Mouse (Mus musculus): Measurements from ENCODE around the gene D230025D16Rik. TPM values are rescaled to one million over a fixed set of nuclear protein-coding genes. Genes with fewer than 3 reads are reported as not detected.

Gene D230025D16Rik
- polyA plus RNA-seq, 1 experiment from 2014 or later, result 26.7 TPM

GRCm38 (mm10) chr8:105252680-105253537, 28.0 kb downstream of the D230025D16Rik start:
- Histone ChIP-seq H3K36me3 (peaks cover 43% of the 10 kb centered on the region), H3K9me3 (no peaks in the 10 kb centered on the region), H3K4me3 (no peak overlapping the region), H3K27me3 (peaks cover 23% of the 10 kb centered on the region), H3K4me1 (peaks cover 14% of the 10 kb centered on the region), H3K27ac (no peak overlapping the region), H3K9ac (no peak overlapping the region), H3K4me2 (replicated peaks) (no peak overlapping the region)
- WGBS, result 86% methylated on average over 10 of the region's 10 CpGs
- ATAC-seq (ENCODE audit: insufficient number of reproducible peaks, insufficient read depth, low FRiP score, low TSS enrichment), result no peak

DNA sequence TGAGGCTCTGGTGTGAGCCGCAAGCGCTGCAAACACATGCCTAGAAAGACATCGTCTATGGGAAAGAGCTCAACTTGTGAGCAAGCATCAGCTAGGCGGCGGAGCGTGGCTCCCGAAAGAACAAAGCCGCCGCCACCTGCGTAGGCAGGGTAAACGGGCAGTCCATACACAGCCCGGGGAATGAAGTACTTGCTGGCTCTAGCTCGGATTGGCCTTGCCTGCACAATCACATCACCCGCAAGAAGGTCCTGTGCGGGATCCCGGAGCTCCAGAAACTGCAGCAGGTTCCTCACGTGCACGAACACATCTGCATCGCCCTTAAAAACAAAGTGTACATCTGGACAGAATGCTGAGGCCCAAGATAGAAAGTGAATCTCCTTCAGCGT, 28.8 kb downstream of the D230025D16Rik start:
- peak overlapping the region; percentile 96 for H3K4me2 ChIP-seq (replicated peaks)
- no peak overlapping the region for H3K27ac ChIP-seq
- peaks cover 35% of the 10 kb centered on the region for H3K36me3 ChIP-seq
- H3K9ac ChIP-seq, result peak overlapping the region; percentile 72; the same call in 1 of the 2 replicates
- peak overlapping the region; percentile 66 for H3K4me3 ChIP-seq
- peaks cover 31% of the 10 kb centered on the region for H3K27me3 ChIP-seq
- 42% methylated on average over 20 of the region's 20 CpGs for WGBS
- H3K9me3 ChIP-seq, result no peaks in the 10 kb centered on the region
- no peak for ATAC-seq (ENCODE audit: insufficient number of reproducible peaks, insufficient read depth, low FRiP score, low TSS enrichment)
- peaks cover 16% of the 10 kb centered on the region for H3K4me1 ChIP-seq

GRCm38 (mm10) chr8:105254152-105254965, 29.4 kb downstream of the D230025D16Rik start:
- ATAC-seq (ENCODE audit: insufficient number of reproducible peaks, insufficient read depth, low FRiP score, low TSS enrichment), result peak; percentile 85
- Histone ChIP-seq H3K4me3 (peak overlapping the region; percentile 66), H3K4me1 (peaks cover 21% of the 10 kb centered on the region), H3K36me3 (peaks cover 29% of the 10 kb centered on the region), H3K9ac (peak overlapping the region; percentile 72), H3K27me3 (peaks cover 37% of the 10 kb centered on the region), H3K27ac (peak overlapping the region; percentile 73; the same call in 1 of the 2 replicates), H3K4me2 (replicated peaks) (peak overlapping the region; percentile 96), H3K9me3 (no peaks in the 10 kb centered on the region)
- WGBS, result 1% methylated on average over 72 of the region's 74 CpGs

GRCm38 (mm10) chr8:105254966-105255350, 30.0 kb downstream of the D230025D16Rik start, which contains the start of gene B3gnt9:
Gene B3gnt9, minus strand, starts transcription at chr8:105255153.
- Histone ChIP-seq H3K4me3 (peak within 1 kb of the TSS; percentile 66), H3K4me2 (replicated peaks) (peak within 1 kb of the TSS; percentile 96), H3K9me3 (no peaks in the 10 kb centered on the region), H3K4me1 (peaks cover 27% of the 10 kb centered on the region), H3K27me3 (peaks cover 43% of the 10 kb centered on the region), H3K9ac (peak within 1 kb of the TSS; percentile 72), H3K27ac (peak within 1 kb of the TSS; percentile 73; the same call in 1 of the 2 replicates), H3K36me3 (peaks cover 23% of the 10 kb centered on the region)
- 1% methylated on average over 14 of the region's 14 CpGs for WGBS
- ATAC-seq (ENCODE audit: insufficient number of reproducible peaks, insufficient read depth, low FRiP score, low TSS enrichment), result peak; percentile 49; the same call in 1 of the 2 replicates

DNA sequence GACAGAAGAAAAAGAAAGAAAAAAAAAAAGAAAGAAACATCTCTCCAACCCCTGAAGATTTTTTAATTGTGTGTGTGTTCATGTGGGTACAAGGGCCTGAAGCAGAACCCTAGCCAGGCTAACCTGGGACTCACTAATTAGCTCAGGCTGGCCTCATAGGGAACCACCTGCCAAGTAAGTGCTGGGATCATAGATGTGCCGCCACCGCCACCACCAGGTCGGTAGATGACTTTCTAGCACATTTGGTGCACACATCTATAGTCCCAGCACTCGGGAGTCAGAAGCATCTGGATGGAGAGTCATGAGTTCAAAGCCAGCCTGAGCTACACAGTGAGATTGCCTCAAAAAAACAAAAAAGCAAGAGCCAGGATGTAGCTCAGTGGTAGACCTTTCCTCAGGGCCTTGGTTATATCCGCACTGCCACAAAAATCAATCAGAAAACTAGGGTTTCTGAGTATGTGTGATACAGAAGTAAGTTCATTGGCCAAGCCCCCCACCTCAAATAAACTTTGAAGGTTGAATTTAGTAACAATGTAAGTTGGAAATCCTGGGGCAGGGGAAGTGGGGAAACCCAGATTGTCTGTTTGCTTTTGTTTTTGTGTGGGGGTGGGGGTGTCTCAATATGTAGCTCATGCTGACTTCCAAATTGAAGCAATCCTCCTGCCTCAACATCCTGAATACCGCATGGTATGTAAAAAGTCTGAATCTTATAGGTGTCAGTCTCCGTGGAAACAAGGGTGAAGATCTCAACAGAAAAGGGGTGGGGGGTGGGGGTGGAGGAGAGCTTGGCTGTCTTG, 32.6 kb downstream of the D230025D16Rik start:
- no peak for ATAC-seq (ENCODE audit: insufficient number of reproducible peaks, insufficient read depth, low FRiP score, low TSS enrichment)
- Histone ChIP-seq H3K27me3 (peaks cover 65% of the 10 kb centered on the region), H3K9me3 (no peaks in the 10 kb centered on the region), H3K27ac (no peak overlapping the region), H3K4me2 (replicated peaks) (no peak overlapping the region), H3K9ac (no peak overlapping the region), H3K4me1 (peaks cover 27% of the 10 kb centered on the region), H3K4me3 (no peak overlapping the region), H3K36me3 (no peaks in the 10 kb centered on the region)
- 69% methylated on average over 7 of the region's 7 CpGs for whole genome bisulfite sequencing

- Histone ChIP-seq H3K4me3 (peak overlapping the region; percentile 34), H3K4me2 (replicated peaks) (peak overlapping the region; percentile 69), H3K36me3 (no peaks in the 10 kb centered on the region), H3K27ac (no peak overlapping the region), H3K4me1 (peaks cover 26% of the 10 kb centered on the region), H3K9me3 (no peaks in the 10 kb centered on the region), H3K27me3 (peaks cover 81% of the 10 kb centered on the region), H3K9ac (peak overlapping the region; percentile 42; the same call in 1 of the 2 replicates)
- ATAC-seq (ENCODE audit: insufficient number of reproducible peaks, insufficient read depth, low FRiP score, low TSS enrichment), result peak; percentile 29
- 3% methylated on average over 55 of the region's 55 CpGs for WGBS
These were observed 34.2 kb downstream of the D230025D16Rik start for GRCm38 (mm10) chr8:105258911-105259720.

- peak overlapping the region; percentile 42; the same call in 1 of the 2 replicates for H3K9ac ChIP-seq
- WGBS, result 4% methylated on average over 30 of the region's 30 CpGs
These were observed 34.9 kb downstream of the D230025D16Rik start for GRCm38 (mm10) chr8:105259721-105260320.

DNA sequence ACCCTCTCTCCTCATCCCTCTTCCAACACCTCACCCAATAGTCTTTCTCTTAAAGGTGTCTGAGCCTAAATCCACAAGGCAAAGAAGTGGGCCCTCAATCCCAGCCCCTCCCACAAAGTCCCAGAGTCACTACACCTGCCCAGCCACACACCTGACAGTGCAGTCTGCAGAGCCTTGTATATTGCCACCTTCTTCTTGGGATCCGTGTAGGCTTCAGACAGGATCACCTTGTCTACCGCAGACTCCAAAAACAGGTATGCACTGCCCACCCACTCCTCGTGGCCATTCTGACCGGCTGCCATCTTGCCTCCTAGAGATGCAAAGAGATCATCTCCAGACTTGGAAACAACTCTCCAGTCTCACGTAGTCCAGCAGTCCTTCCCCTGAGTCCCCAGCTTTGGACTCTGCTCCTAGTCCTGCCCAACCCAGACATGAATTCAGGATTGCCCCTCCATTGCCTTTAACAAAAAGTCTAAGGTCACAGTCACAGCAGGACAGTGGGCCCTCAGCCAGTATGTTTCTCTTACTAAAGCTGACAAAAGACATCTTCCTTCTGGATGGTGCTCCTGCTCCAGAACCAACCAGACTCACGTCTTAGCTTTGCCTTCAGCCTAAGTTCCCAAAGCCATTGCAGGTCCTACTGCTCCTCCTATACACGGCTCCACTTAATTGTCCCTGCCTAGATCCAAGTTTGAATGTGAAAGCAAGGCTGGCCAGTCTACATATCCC, 35.6 kb downstream of the D230025D16Rik start:
- Histone ChIP-seq H3K36me3 (no peaks in the 10 kb centered on the region), H3K27me3 (peaks cover 94% of the 10 kb centered on the region), H3K27ac (no peak overlapping the region), H3K4me1 (peaks cover 20% of the 10 kb centered on the region), H3K9me3 (no peaks in the 10 kb centered on the region), H3K4me2 (replicated peaks) (no peak overlapping the region), H3K4me3 (no peak overlapping the region), H3K9ac (no peak overlapping the region)
- WGBS, result 68% methylated on average over 7 of the region's 7 CpGs
- no peak for ATAC-seq (ENCODE audit: insufficient number of reproducible peaks, insufficient read depth, low FRiP score, low TSS enrichment)

More at GRCm38 (mm10) chr8:105259721-105260320, 34.9 kb downstream of the D230025D16Rik start:
- Histone ChIP-seq H3K36me3 (no peaks in the 10 kb centered on the region), H3K27me3 (peaks cover 87% of the 10 kb centered on the region), H3K4me2 (replicated peaks) (peak overlapping the region; percentile 69), H3K4me1 (peaks cover 24% of the 10 kb centered on the region), H3K27ac (no peak overlapping the region), H3K4me3 (peak overlapping the region; percentile 34), H3K9me3 (no peaks in the 10 kb centered on the region)
- ATAC-seq (ENCODE audit: insufficient number of reproducible peaks, insufficient read depth, low FRiP score, low TSS enrichment), result peak; percentile 22

- Histone ChIP-seq H3K9me3 (peaks cover 5% of the 10 kb centered on the region; the same call in 1 of the 2 replicates), H3K27me3 (peaks cover 94% of the 10 kb centered on the region), H3K36me3 (no peaks in the 10 kb centered on the region), H3K4me3 (no peak overlapping the region), H3K9ac (no peak overlapping the region), H3K4me1 (peaks cover 19% of the 10 kb centered on the region), H3K4me2 (replicated peaks) (no peak overlapping the region), H3K27ac (no peak overlapping the region)
- WGBS, result 84% methylated on average over 12 of the region's 12 CpGs
- no peak for ATAC-seq (ENCODE audit: insufficient number of reproducible peaks, insufficient read depth, low FRiP score, low TSS enrichment)
These were observed 36.5 kb downstream of the D230025D16Rik start for GRCm38 (mm10) chr8:105261326-105261980.
